Mouse (Mus musculus) Patski (cell line): Measurements from ENCODE around the gene Emb. TPM values are rescaled to one million over a fixed set of nuclear protein-coding genes. Genes with fewer than 3 reads are reported as not detected.

ENCODE experiments used
- ATAC-seq: fragments of 100-300 bp; one replicate; pipeline ENCODE4 v1.8.0; 2021
- CTCF ChIA-PET: fragments of 350-600 bp; sonication (Branson Sonifier 250); formaldehyde crosslinking; loops from one replicate; lab custom pipeline; 2022; ENCODE audit warnings: inconsistent platforms; lab: Charles Lee
- POLR2A ChIA-PET: fragments of 350-600 bp; sonication (Branson Sonifier 250); formaldehyde crosslinking; loops from one replicate; lab custom pipeline; 2022; ENCODE audit warnings: antibody characterized with exemption, inconsistent platforms; lab: Charles Lee
- DNase-seq: peaks from one replicate; pipeline ENCODE4 v3.0.0-alpha.2; 2011; ENCODE audit warnings: low read depth, low spot score
- H3K27me3 ChIP-seq: fragments of 371-371 bp; one replicate; pipeline ENCODE4 v1.5.1; 2021
- CTCF ChIP-seq: fragments of 100-300 bp; IDR thresholded peaks from one replicate; pipeline ENCODE4 v1.5.1; 2021
- in situ Hi-C: fragments of 300-500 bp; cut with MboI; formaldehyde crosslinking; loops from 3 replicates; pipeline ENCODE4 v1.11.1; 2018; ENCODE audit warnings: low pct_unique_long_range_greater_than_20kb, mixed read lengths
- polyA plus RNA-seq: library from polyadenylated mRNA; unstranded; gene quantifications from one replicate; pipeline ENCODE4 v1.2.3, GENCODE M21; 2021

Gene Emb
- polyA plus RNA-seq, 1 experiment from 2014 or later = 5.1 TPM

DNA sequence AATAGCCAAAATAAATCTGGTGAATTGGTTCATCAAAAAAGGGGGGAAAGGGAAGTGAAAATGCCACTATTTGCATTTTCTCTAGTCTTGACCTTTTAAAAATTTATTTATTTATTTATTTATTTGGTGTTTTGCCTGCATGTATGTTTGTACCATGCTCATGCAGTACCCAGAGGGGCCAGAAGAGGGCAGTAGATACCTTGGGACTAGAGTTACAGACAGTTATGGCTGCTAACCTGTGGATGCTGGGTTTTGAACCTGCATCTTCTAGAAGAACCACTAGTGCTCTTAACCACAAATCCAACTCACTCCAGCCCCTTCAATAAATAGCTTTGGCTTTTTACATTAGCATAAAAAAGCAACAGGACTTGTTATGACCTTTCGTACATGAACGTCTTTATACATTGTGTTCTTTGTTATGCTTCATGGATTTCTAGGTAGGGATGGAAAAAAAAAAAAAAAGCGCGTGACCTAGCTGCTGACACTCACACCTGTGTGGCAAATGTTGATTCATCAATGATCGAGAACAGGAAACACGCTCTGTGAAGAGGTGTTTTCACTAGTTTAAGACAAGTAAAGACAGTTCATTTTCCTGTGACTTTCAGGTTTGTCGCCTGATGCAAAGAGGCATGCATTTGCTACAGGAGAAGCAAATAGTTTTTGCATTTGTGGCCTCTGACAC, 9.8 kb upstream of the Emb start:
- H3K27me3 ChIP-seq = peaks cover 5% of the 10 kb centered on the region
- peak; percentile 68 for TF ChIP-seq CTCF
- POLR2A ChIA-PET = no interaction called here
- DNase-seq = peak; percentile 39
- ATAC-seq = no peak
- in situ Hi-C loops = no loop called here
- CTCF ChIA-PET = interaction anchor here (0.7 to 6.1 kb wide), 6 partner anchors 24 to 113 kb away, joined by 3 to 59 read pairs (median 3); no protein-coding TSS in a partner anchor

DNA sequence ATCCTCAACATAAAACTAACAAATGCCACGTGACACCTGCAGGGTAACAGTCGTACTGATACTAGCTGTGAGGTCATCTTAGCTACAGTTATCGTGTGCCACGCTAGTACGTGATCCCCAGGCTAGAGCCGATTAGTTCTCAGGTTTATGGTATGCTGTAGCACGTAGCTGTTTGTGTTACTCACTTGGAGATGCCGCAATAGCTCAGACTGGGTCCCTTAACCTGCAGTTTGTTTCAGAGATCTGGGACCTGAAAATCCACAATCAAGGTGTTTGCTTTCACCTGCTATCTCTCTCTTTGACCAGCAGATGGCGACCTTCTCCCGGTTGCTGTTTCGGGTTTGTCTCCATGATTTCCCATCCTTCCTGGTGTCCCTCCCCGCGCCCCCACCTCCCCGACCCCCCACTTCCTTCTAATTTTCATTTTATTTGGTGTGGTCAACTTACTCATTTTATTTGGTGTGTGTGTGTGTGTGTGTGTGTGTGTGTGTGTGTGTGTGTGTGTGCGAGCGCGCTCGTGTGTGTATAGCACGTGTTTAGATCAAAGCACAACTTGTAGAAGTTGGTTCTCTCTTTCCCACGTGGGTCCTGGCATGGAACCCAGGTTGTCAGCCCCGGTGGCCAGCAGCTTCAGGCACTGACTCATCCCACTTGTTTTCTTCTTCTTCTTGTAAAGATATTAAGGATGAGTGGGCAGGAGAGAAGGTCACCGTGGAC, 5.4 kb upstream of the Emb start:
- ChIA-PET CTCF (interaction anchor here (0.6 to 6.1 kb wide), 18 partner anchors 9 to 113 kb away, joined by 3 to 59 read pairs (median 4); no protein-coding TSS in a partner anchor), POLR2A (no interaction called here)
- ATAC-seq (peak; percentile 40), DNase-seq (peak; percentile 12)
- peak; percentile 65 for TF ChIP-seq CTCF
- peaks cover 5% of the 10 kb centered on the region for H3K27me3 ChIP-seq
- in situ Hi-C loops = loop anchor here (5.0 kb wide), 1 partner anchor 84 kb away; no protein-coding TSS in a partner anchor

DNA sequence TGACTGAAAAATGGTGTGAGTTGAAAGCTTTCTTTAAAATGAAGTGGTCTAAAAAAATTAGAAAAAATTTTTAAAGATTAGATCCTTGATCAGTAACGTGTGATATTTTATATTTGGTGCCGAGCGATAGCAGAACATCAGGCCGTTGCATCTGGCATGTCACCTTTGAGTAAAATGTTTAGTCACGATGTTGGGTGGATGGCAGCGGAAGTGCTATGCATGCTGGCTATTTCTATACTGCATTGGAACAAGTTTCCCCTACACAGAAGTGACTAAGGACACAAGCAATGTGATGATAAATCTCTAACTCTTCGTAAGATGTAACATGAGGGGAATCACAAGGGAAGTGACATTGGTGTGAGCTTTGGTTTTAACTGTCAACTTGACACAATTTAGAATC, 3.7 kb upstream of the Emb start:
- peaks cover 5% of the 10 kb centered on the region for H3K27me3 ChIP-seq
- in situ Hi-C loops = loop anchor here (5.0 kb wide), 1 partner anchor 83 kb away; no protein-coding TSS in a partner anchor
- CTCF ChIA-PET = interaction anchor here (1.0 kb wide), 1 partner anchor 81 kb away, joined by 3 read pairs; no protein-coding TSS in a partner anchor
- POLR2A ChIA-PET = no interaction called here
- no peak for TF ChIP-seq CTCF
- ATAC-seq (no peak), DNase-seq (no peak)

DNA sequence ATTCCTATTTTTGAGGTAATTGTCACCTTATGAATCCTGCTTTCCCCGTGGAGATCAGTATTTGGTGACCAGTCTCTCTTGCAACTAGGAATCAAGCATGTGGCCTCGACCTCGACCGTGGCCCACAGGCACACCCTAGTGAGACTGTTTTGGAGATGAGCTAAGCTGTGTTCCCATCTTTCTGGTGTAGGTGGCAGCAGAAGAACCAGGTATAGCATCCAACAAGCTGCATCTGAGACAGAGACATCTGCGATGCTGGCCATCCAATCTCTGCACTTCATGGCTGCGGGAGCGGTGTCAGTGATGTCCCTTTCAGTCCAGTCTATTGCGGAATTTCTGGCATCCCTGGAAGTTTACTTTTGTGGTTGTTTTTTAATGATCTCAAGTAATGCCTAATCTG, 2.3 kb upstream of the Emb start:
- DNase-seq = no peak
- POLR2A ChIA-PET = no interaction called here
- no peaks in the 10 kb centered on the region for H3K27me3 ChIP-seq
- ATAC-seq = no peak
- no peak for TF ChIP-seq CTCF
- CTCF ChIA-PET = no interaction called here
- in situ Hi-C loops = no loop called here

DNA sequence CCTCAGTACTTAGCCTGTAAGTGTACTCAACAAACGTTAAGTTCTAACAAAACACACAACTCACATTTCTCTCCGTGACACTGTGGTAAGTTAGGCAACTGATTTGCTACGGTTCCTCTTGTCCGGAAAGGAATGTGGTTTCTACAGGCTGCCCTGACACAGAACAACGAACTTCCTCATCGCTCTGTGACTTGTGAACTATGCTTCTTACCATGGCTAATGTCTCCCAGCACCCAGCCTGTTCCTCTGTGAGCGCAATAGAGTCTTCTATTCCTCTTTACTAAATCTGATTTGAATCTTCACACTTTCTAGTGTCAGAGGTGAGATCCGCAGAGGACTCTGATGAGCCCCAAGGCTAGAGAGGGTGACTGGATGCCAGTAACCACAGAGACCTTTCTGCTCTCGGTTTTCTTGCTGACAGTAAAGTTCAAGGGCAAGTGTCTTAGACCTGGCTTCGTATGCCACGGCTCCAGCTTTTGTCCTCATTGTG, 3.1 kb downstream of the Emb start:
- ATAC-seq (no peak), DNase-seq (no peak)
- ChIA-PET POLR2A (no interaction called here), CTCF (interaction anchor here (1.3 to 1.4 kb wide), 2 partner anchors 9 to 14 kb away, joined by 5 to 6 read pairs; no protein-coding TSS in a partner anchor)
- in situ Hi-C loops = no loop called here
- no peaks in the 10 kb centered on the region for H3K27me3 ChIP-seq
- TF ChIP-seq CTCF = no peak

DNA sequence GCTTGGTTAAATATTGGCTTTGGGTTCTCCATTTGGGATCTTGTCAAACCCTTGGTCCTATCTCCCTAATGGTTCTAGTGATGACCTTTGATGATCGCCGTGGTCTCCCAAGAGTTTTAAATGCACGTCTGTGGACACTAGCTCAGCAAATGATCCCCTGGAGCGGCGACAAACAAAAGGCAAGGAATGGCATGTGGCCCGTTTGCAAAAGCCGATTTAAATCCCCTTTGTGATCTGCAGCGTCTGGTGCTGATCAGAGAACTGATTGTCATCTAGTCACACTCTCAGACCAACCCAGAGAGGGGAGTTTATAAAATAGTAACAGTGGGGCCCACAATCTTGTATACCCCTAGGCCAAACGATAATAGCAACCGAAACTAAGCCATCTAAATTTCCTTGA, 7.1 kb downstream of the Emb start:
- peaks cover 4% of the 10 kb centered on the region for H3K27me3 ChIP-seq
- in situ Hi-C loops = no loop called here
- no peak for ATAC-seq
- ChIA-PET CTCF (interaction anchor here (0.8 to 2.3 kb wide), 2 partner anchors 12 kb away, joined by 3 to 6 read pairs; no protein-coding TSS in a partner anchor), POLR2A (no interaction called here)
- no peak for TF ChIP-seq CTCF
- no peak for DNase-seq

DNA sequence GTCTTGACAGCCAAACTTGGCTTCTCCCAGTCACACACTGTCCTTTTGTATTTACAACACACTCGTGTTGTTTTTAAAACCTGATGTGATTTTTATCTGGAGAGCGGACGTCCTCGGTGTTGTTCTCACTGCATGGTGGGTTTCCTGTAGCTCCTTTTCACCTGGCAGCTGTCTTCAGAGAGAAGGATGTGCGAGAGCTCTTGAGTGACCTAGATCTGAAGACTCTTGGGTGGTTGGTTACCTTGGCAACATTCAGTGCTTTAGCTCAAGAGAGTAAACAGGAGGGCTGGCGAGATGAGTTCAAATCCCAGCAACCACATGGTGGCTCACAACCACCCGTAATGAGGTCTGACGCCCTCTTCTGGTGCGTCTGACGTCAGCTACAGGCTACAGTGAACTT, 7.8 kb downstream of the Emb start:
- in situ Hi-C loops = no loop called here
- CTCF ChIA-PET = interaction anchor here (2.3 kb wide), 1 partner anchor 11 kb away, joined by 6 read pairs; no protein-coding TSS in a partner anchor
- ATAC-seq = no peak

DNA sequence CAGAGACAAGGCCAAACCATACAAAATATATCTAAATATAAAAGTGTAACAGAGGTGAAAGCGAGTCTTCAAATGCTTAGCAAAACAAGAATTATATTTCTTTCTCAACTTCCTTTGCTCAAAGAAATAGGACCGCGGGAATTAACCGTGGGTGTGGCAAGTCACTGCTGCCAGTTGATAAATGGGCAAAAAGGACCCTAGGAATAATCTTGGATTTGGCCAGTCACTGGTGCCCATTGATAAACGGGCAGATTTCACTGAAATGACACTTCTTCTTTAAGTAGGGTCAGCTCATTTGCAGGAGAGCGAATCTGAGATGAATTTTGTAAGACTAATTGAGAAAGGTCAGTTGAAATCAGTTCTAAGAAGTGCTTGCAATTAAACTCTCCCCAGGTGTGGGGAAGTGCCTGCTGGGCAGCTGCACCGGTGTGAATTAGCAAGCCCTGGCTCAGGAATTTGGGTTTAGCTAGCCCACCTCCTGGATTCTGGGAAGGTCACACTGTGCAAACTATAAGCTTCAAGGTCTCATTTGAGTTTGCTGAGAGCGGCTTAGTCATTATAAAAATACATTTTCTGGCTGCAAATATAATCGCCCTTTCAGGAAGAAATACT, 8.5 kb downstream of the Emb start:
- no peak for TF ChIP-seq CTCF
- peaks cover 9% of the 10 kb centered on the region for H3K27me3 ChIP-seq
- in situ Hi-C loops = no loop called here
- ATAC-seq = no peak
- no peak for DNase-seq
- POLR2A ChIA-PET = no interaction called here
- CTCF ChIA-PET = interaction anchor here (1.0 kb wide), 1 partner anchor 75 kb away, joined by 3 read pairs; no protein-coding TSS in a partner anchor

More for the DNA sequence above, 7.8 kb downstream of the Emb start:
- no peak for DNase-seq
- POLR2A ChIA-PET = no interaction called here
- TF ChIP-seq CTCF = no peak
- H3K27me3 ChIP-seq = peaks cover 9% of the 10 kb centered on the region

DNA sequence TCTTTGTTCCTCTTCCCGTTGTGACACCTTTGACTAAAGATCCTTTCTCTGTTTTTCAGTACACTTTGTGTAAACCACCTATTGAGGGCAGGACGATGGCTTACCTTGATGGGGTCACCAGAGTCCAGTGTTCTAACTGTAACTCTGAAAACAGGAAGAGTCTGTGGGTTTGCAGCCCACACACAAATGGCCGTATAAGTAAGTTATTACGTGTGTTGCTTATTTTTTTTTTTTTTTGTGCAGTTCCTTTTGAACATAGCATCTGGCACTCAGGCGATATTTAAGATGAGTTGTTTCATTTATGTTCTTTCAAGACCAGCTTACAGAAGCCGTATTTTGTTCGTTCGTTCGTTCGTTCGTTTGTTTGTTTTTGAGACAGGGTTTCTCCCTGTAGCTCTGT, 9.3 kb downstream of the Emb start:
- ATAC-seq = no peak
- peaks cover 9% of the 10 kb centered on the region for H3K27me3 ChIP-seq
- in situ Hi-C loops = no loop called here
- ChIA-PET POLR2A (no interaction called here), CTCF (interaction anchor here (1.0 kb wide), 1 partner anchor 75 kb away, joined by 3 read pairs; no protein-coding TSS in a partner anchor)
- no peak for DNase-seq
- TF ChIP-seq CTCF = no peak

DNA sequence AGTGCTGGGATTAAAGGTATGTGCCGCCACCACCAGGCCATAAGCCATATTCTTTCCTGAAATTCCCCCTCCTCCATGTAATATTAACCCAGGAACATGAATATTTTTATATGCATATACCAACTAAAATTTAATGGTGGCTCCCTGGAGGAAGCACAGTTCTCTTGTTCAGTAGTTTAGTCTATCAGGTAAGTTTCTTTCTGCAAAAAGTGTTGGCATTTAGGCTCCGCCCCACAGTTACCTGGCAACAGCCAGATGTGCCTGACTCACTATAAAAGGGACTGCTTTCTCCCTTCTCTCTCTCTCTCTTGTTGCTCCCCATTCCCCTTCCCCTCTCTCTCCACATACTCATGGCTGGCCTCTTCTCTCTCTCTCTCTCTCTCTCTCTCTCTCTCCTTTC, 9.8 kb downstream of the Emb start:
- no peak for TF ChIP-seq CTCF
- CTCF ChIA-PET = no interaction called here
- in situ Hi-C loops = no loop called here

More for the DNA sequence above, 9.8 kb downstream of the Emb start:
- no peak for DNase-seq
- POLR2A ChIA-PET = no interaction called here
- ATAC-seq = no peak
- H3K27me3 ChIP-seq = peaks cover 9% of the 10 kb centered on the region
